Mouse (Mus musculus) T-cell, adult 66 days (primary cell): ENCODE results near the gene Ly9. TPM values are rescaled to one million over a fixed set of nuclear protein-coding genes. Genes with fewer than 3 reads are reported as not detected.

Source experiments
- total RNA-seq, 2 experiments: library from RNA; stranded (reverse); gene quantifications; 3 replicates in 1 of 2; 4 replicates in 1 of 2; pipeline ENCODE4 v1.2.4; 2023

The Ly9 gene
- 100 to 1,000 TPM; 126 to 138 TPM for total RNA-seq

DNA sequence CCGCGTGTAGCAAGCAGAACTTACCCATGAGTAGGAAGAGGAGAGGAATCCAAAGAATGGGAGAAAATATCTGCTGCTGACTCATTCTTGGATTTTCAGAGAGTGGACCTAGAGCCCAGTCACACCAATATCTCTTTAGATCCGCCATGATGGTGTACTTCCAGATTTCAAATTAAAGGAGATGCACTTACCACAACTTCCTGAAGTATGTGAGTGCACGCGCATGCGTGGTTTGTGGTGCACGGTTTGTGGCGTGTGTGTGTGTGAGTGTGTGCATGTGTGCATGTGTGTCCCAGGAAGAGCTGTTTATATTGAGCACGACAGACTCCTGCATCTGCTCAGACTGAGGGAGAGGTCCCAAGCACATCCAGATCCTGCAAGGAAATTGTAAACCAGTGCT is at the start of gene Ly9:
TSS of gene Ly9 (minus strand) at position 235 of the 400 bp plus-strand sequence.

DNA sequence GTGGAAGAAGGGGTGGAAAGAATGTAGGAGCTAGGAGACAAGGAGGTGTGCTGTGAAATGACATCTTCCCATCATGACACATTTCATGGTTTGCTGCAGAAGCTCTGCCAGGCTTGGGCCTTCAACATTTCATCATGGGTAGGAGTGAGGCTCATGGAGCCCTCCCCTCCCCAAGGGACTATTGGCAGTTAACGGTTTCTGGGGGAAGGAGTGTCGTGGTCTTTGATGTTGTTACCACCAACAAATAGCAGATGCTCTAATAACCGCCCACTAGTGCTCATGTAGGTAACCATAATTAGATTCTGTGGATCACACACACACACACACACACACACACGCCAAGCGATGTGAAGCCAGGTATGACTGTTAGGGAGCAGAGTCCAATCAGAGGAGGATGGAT is 45.5 kb upstream of the Ly9 start, which contains the start of gene Slamf7:
TSS of gene Slamf7 (minus strand) at position 302 of the 400 bp plus-strand sequence.

DNA sequence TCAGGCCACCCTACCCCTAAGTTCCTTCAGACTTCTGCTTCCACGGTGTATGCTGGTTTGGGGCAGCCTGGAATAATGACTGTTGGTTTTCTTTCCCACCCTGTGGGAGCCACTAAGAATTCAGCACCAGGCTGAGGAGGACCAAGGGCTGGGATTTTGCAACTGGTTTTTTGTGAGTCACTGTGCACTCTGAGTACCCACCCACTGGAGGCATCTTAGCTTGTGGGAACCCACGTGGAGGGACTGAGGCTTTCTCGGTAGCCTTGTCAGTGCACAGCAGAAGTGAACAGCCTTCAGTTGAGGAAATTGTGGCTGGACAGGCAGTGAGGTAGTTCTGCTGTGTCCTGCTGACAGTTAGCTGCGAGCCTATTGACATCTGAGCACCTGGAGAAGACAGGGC is 48.3 kb downstream of the Ly9 start, which contains the start of gene Cd244a:
TSS of gene Cd244a (plus strand) at position 296 of the 400 bp plus-strand sequence.

Other genes starting within 250 kb of the Ly9 start
- gene Klhdc9, start 246.6 kb downstream of the Ly9 start, total RNA-seq: under 1 TPM; 0.36 to 0.47 TPM
- gene Nectin4, start 237.3 kb downstream of the Ly9 start, total RNA-seq: not detected
- gene Arhgap30, start 218.5 kb downstream of the Ly9 start, total RNA-seq: 100 to 1,000 TPM; 224 to 247 TPM
- 100 to 1,000 TPM in 1 of 2 experiments, 10 to 100 TPM in 1; 99.1 to 103 TPM for gene Usf1, start 196.1 kb downstream of the Ly9 start, total RNA-seq
- 1 to 10 TPM; 6.0 to 8.0 TPM for gene Tstd1, start 188.5 kb downstream of the Ly9 start, total RNA-seq
- under 1 TPM in 1 of 2 experiments, not detected in 1; 0.92 TPM for gene F11r, start 169.9 kb downstream of the Ly9 start, total RNA-seq
- gene Alyref2, start 103.9 kb downstream of the Ly9 start, total RNA-seq: 1 to 10 TPM; 6.1 to 6.6 TPM
- not detected for gene Itln1, start 72.1 kb downstream of the Ly9 start, total RNA-seq
- gene Cd244a, start 48.2 kb downstream of the Ly9 start, total RNA-seq: 1 to 10 TPM; 2.4 to 3.6 TPM
- 10 to 100 TPM in 1 of 2 experiments, 1 to 10 TPM in 1; 9.2 to 18.3 TPM for gene Slamf7, start 45.6 kb upstream of the Ly9 start, total RNA-seq
- gene Cd48, start 74.6 kb upstream of the Ly9 start, total RNA-seq: 100 to 1,000 TPM; 136 to 156 TPM
- 10 to 100 TPM; 23.9 to 28.9 TPM for gene Slamf1, start 159.7 kb upstream of the Ly9 start, total RNA-seq
- 100 to 1,000 TPM; 141 to 142 TPM for gene Cd84, start 232.3 kb upstream of the Ly9 start, total RNA-seq